Mouse (Mus musculus) embryonic facial prominence, embryonic 11.5 days (tissue): ENCODE results near the gene Mis12. TPM values are rescaled to one million over a fixed set of nuclear protein-coding genes. Genes with fewer than 3 reads are reported as not detected.

Experiments used
- polyA plus RNA-seq: library from polyadenylated mRNA; unstranded; fragments of >200 nt; fragmentation: Nextera tagmentation; extraction: Ambion mirVana; gene quantifications from 2 replicates; pipeline ENCODE4 v1.2.1, GENCODE M21; 2014

The Mis12 gene
- polyA plus RNA-seq, 1 experiment from 2014 or later, result 64.9 TPM

Other genes with a start within 250 kb of the Mis12 start
- gene Scimp, start 207.0 kb upstream of the Mis12 start, polyA plus RNA-seq, result not detected in 2 replicates
- gene Rabep1, start 174.8 kb upstream of the Mis12 start, polyA plus RNA-seq, result 36.2 and 36.6 TPM in 2 replicates
- gene Nup88, start 49.6 kb upstream of the Mis12 start, polyA plus RNA-seq, result 187 and 193 TPM in 2 replicates
- gene Rpain, start 49.4 kb upstream of the Mis12 start, polyA plus RNA-seq, result 62.5 and 82.5 TPM in 2 replicates
- 274 TPM in 2 replicates for gene C1qbp, start 36.6 kb upstream of the Mis12 start, polyA plus RNA-seq
- 24.8 and 25.5 TPM in 2 replicates for gene Dhx33, start 15.2 kb upstream of the Mis12 start, polyA plus RNA-seq
- gene Derl2, start 230 bp downstream of the Mis12 start, polyA plus RNA-seq, result 43.3 and 47.7 TPM in 2 replicates
- gene 6330403K07Rik, start 13.9 kb downstream of the Mis12 start, polyA plus RNA-seq, result 82.8 and 92.3 TPM in 2 replicates
- gene Nlrp1a, start 125.1 kb downstream of the Mis12 start, polyA plus RNA-seq, result not detected in 2 replicates
- not detected in 2 replicates for gene Nlrp1b, start 211.1 kb downstream of the Mis12 start, polyA plus RNA-seq